Mouse (Mus musculus) neural tube, embryonic 11.5 days (tissue): ENCODE data around the gene Spn. TPM values are rescaled to one million over a fixed set of nuclear protein-coding genes. Genes with fewer than 3 reads are reported as not detected.

Experiments used
- ATAC-seq: fragments of 200-750 bp; cut with Nextera tagmentation; 2 replicates; pipeline ENCODE4 v1.8.0; 2017; ENCODE audit warnings: moderate number of reproducible peaks, mild to moderate bottlenecking, moderate TSS enrichment, moderate library complexity; ENCODE audit not compliant: insufficient read depth, low FRiP score, low TSS enrichment
- DNase-seq: peaks from one replicate; pipeline ENCODE4 v3.0.0-alpha.2; 2015; ENCODE audit warnings: low spot score
- H3K27ac ChIP-seq: fragments of 300-500 bp; sonication (generic); 2 replicates; pipeline ENCODE4 v1.5.1; 2014; ENCODE audit warnings: low read depth, mild to moderate bottlenecking, low read length
- H3K27me3 ChIP-seq: fragments of 300-500 bp; sonication (generic); 2 replicates; pipeline ENCODE4 v1.6.1; 2014; ENCODE audit warnings: mild to moderate bottlenecking, low read length, mixed read lengths; ENCODE audit not compliant: control insufficient read depth, insufficient read depth
- H3K36me3 ChIP-seq: fragments of 300-500 bp; sonication (generic); 2 replicates; pipeline ENCODE4 v1.6.1; 2014; ENCODE audit warnings: mild to moderate bottlenecking, low read length, moderate library complexity, mixed read lengths; ENCODE audit not compliant: control insufficient read depth, insufficient read depth
- H3K4me1 ChIP-seq: fragments of 300-500 bp; sonication (generic); 2 replicates; pipeline ENCODE4 v1.6.1; 2014; ENCODE audit warnings: low read length, mixed read lengths; ENCODE audit not compliant: control insufficient read depth, insufficient read depth
- H3K4me2 ChIP-seq: fragments of 300-500 bp; sonication (generic); 2 replicates; pipeline ENCODE4 v1.6.1; 2014; ENCODE audit warnings: low read depth, mild to moderate bottlenecking, moderate library complexity
- H3K4me3 ChIP-seq: fragments of 300-500 bp; sonication (generic); 2 replicates; pipeline ENCODE4 v1.5.1; 2014; ENCODE audit warnings: low read depth, low read length
- H3K9ac ChIP-seq: fragments of 300-500 bp; sonication (generic); 2 replicates; pipeline ENCODE4 v1.6.1; 2014; ENCODE audit warnings: mild to moderate bottlenecking, low read length
- H3K9me3 ChIP-seq: fragments of 300-500 bp; sonication (generic); 2 replicates; pipeline ENCODE4 v1.6.1; 2016; ENCODE audit warnings: low read length; ENCODE audit not compliant: control insufficient read depth
- WGBS: fragments of 180-500 bp; shearing (Covaris S2); extraction: QIAGEN DNeasy Blood & Tissue Kit; methylation state at CpG from one replicate; pipeline ENCODE4 v1.1.7; 2014; 5-methylcytosine and 5-hydroxymethylcytosine counted together
- polyA plus RNA-seq: library from polyadenylated mRNA; unstranded; fragments of >200 nt; fragmentation: Nextera tagmentation; extraction: Ambion mirVana; gene quantifications from 2 replicates; pipeline ENCODE4 v1.2.1, GENCODE M21; 2014

The Spn gene
- polyA plus RNA-seq, 1 experiment from 2014 or later = 0.27 TPM

DNA sequence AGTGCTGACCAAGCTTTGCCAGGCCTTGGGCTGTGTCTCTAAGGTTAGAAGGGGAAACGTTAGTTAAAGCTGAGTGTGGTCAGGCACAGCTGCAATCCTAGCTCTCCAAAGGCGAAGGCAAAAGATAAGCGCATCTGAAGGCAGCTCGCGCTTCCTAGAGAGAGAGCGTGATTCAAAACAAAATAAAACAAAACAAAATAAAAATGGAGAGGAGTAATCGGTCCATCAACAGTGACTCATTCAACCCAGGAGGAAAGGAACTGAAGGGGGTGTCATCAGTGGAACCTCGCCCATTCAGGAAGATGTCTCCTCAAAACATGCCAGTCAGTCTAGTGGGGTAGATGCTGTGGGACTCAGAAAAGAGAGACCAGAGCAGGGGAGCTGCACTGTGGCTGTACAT is 55.4 kb downstream of the Spn start:
- Histone ChIP-seq H3K9me3 (no peaks in the 10 kb centered on the region), H3K27me3 (no peaks in the 10 kb centered on the region), H3K4me3 (no peak overlapping the region), H3K4me1 (no peaks in the 10 kb centered on the region), H3K36me3 (no peaks in the 10 kb centered on the region), H3K4me2 (no peak overlapping the region), H3K9ac (no peak overlapping the region), H3K27ac (no peak overlapping the region)
- no peak for DNase-seq
- WGBS = 85% methylated on average over 8 of the region's 8 CpGs
- ATAC-seq = no peak

Other genes with a start within 250 kb of the Spn start
- gene Tmem219, start 214.9 kb downstream of the Spn start, polyA plus RNA-seq = 19.7 and 20.0 TPM in 2 replicates
- 33.4 and 35.6 TPM in 2 replicates for gene Kctd13, start 208.9 kb downstream of the Spn start, polyA plus RNA-seq
- 0.82 and 0.87 TPM in 2 replicates for gene Asphd1, start 188.2 kb downstream of the Spn start, polyA plus RNA-seq
- 10.0 and 13.5 TPM in 2 replicates for gene Sez6l2, start 187.3 kb downstream of the Spn start, polyA plus RNA-seq
- gene Cdipt, start 161.9 kb downstream of the Spn start, polyA plus RNA-seq = 79.1 and 80.3 TPM in 2 replicates
- gene Cdiptos, start 161.7 kb downstream of the Spn start, polyA plus RNA-seq = 0.47 and 1.1 TPM in 2 replicates
- gene Mvp, start 123.2 kb downstream of the Spn start, polyA plus RNA-seq = 3.0 and 4.2 TPM in 2 replicates
- 1.1 TPM in 1 of 2 replicates, not detected in the other for gene Pagr1b, start 121.3 kb downstream of the Spn start, polyA plus RNA-seq
- 99.6 and 105 TPM in 2 replicates for gene Pagr1a, start 120.5 kb downstream of the Spn start, polyA plus RNA-seq
- gene Gm42742, start 116.7 kb downstream of the Spn start, polyA plus RNA-seq = 14.3 and 19.4 TPM in 2 replicates
- 6.2 and 6.9 TPM in 2 replicates for gene Prrt2, start 116.6 kb downstream of the Spn start, polyA plus RNA-seq
- gene Maz, start 110.8 kb downstream of the Spn start, polyA plus RNA-seq = 90.8 and 94.5 TPM in 2 replicates
- gene Kif22, start 95.4 kb downstream of the Spn start, polyA plus RNA-seq = 156 and 168 TPM in 2 replicates
- not detected in 2 replicates for gene Zg16, start 50.5 kb downstream of the Spn start, polyA plus RNA-seq
- gene AI467606, start 46.5 kb downstream of the Spn start, polyA plus RNA-seq = 1.0 and 1.1 TPM in 2 replicates
- 1.8 and 2.0 TPM in 2 replicates for gene Qprt, start 15.6 kb downstream of the Spn start, polyA plus RNA-seq
- gene Cd2bp2, start 58.2 kb upstream of the Spn start, polyA plus RNA-seq = 91.6 and 92.0 TPM in 2 replicates
- 23.9 and 28.8 TPM in 2 replicates for gene Tbc1d10b, start 70.6 kb upstream of the Spn start, polyA plus RNA-seq
- gene Mylpf, start 71.1 kb upstream of the Spn start, polyA plus RNA-seq = 87.1 and 113 TPM in 2 replicates
- 28.7 and 31.4 TPM in 2 replicates for gene Zfp553, start 95.2 kb upstream of the Spn start, polyA plus RNA-seq
- gene Sept1, start 95.3 kb upstream of the Spn start, polyA plus RNA-seq = 19.6 and 22.0 TPM in 2 replicates
- 53.2 and 54.5 TPM in 2 replicates for gene Zfp771, start 106.5 kb upstream of the Spn start, polyA plus RNA-seq
- 205 and 228 TPM in 2 replicates for gene Dctpp1, start 122.9 kb upstream of the Spn start, polyA plus RNA-seq
- gene Sephs2, start 136.2 kb upstream of the Spn start, polyA plus RNA-seq = 78.0 and 79.2 TPM in 2 replicates
- 1.2 and 1.4 TPM in 2 replicates for gene Itgal, start 158.4 kb upstream of the Spn start, polyA plus RNA-seq
- 5.1 and 7.0 TPM in 2 replicates for gene Zfp768, start 207.8 kb upstream of the Spn start, polyA plus RNA-seq
- 9.4 and 9.8 TPM in 2 replicates for gene Zfp747, start 238.2 kb upstream of the Spn start, polyA plus RNA-seq
- 6.5 and 8.9 TPM in 2 replicates for gene 9130019O22Rik, start 249.3 kb upstream of the Spn start, polyA plus RNA-seq